Mouse (Mus musculus): ENCODE measurements around the gene Prkcq. TPM values are rescaled to one million over a fixed set of nuclear protein-coding genes. Genes with fewer than 3 reads are reported as not detected.
"Not testable (repeated sequence)": the region's sequence is repeated elsewhere in the genome, so short reads cannot be mapped to it uniquely, and the experiment has no call there.

Prkcq gene
- polyA plus RNA-seq, 1 experiment: not detected

DNA sequence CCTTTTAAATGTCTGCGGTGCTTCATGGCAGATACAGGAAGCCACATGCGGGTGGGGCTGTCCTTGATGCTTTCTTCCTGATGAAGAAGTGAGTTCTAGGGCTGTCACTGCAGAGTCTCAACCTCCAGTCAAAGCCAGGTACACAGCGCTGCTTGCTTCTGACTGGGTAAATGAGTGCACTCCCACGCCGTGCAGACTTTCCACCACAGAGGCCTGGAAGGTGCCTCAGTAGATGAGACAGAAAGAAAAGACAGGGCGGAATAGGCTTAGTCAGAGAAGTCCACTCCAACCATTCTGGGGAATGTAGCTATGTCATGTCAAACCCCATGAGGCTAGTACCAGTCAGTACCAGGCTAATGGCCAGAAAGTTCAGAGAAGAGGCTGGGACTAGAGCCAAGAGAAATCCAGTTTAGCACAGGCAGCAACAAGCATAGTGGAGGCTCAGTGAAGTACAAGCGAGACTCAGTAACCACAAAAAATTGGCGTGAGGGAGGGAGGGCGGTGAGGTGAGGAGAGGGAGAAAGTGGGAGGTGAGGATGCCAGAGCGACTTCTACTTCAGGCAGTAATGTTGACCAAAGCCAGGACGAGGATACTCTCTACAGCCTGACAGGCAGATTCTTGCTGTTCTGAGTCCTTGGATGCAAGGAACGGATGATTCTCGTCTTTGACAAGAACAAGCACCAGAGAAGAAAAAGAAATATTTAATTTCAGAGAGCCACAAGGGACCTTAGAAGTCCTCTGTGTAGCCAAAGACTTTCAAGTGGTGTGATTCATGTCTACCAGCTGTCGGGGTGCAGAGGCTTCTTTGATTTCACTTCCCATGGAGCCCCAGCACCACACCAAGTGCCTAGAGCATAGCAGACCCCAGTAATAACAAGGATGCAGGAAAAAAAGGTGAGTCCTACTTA, 167.3 kb downstream of the Prkcq start:
- no peak for TF ChIP-seq TAL1 (IDR thresholded peaks at IDR 0.05; ENCODE audit: low read length)
- no peak for TF ChIP-seq GATA1 (IDR thresholded peaks at IDR 0.05; ENCODE audit: low read length)
- Histone ChIP-seq H3K4me3 (replicated peaks) (no peak overlapping the region), H3K27me3 (ENCODE audit: control insufficient read depth) (no peaks in the 10 kb centered on the region), H3K9me3 (ENCODE audit: control insufficient read depth, low read length) (no peaks in the 10 kb centered on the region), H3K4me1 (ENCODE audit: control insufficient read depth) (no peaks in the 10 kb centered on the region), H3K36me3 (ENCODE audit: control insufficient read depth) (no peaks in the 10 kb centered on the region)

DNA sequence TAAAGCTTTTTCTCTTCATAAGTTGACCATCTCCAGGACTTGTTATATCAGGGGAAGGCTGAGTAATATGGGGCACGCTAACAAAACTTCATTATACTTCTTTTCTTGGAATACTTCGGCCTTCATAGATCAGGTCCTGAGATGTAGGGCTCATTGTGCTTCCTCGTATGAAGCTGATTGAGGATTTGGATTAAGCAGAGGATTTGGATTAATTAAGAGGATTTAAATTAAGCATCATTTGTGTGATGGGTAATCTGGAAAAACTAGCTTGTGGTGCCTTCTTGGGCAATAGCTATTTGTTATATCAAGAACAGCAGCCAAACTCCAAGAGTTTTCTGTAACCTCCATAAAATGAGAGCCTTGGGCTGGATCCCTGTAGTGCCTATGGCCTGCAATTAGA, 172.8 kb downstream of the Prkcq start:
- Histone ChIP-seq H3K36me3 (ENCODE audit: control insufficient read depth) (no peaks in the 10 kb centered on the region), H3K4me1 (ENCODE audit: control insufficient read depth) (no peaks in the 10 kb centered on the region), H3K27me3 (ENCODE audit: control insufficient read depth) (no peaks in the 10 kb centered on the region), H3K9me3 (ENCODE audit: control insufficient read depth, low read length) (no peaks in the 10 kb centered on the region), H3K4me3 (replicated peaks) (no peak overlapping the region)
- TF ChIP-seq TAL1 (IDR thresholded peaks at IDR 0.05; ENCODE audit: low read length) (no peak), GATA1 (IDR thresholded peaks at IDR 0.05; ENCODE audit: low read length) (no peak)

DNA sequence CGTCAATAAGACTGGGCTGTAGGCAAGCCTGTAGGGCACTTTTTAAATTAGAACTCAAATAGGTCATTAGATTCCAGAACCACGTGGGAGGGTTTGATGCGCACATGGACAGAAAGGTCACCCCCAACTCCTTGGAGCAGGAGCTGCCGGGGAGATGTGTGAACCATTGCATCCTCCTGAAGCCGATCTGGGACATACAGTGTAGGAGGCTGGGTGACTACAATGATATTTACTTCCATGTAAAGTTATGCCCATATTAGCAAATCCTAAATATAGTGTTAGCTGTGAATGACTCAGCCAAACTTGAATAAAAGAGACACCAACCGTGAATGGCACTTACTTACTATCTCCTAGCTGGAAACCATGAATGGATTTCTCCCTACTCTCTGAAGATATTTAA, 174.5 kb downstream of the Prkcq start:
- H3K36me3 ChIP-seq (ENCODE audit: control insufficient read depth); H3K4me1 ChIP-seq (ENCODE audit: control insufficient read depth); H3K9me3 ChIP-seq (ENCODE audit: control insufficient read depth, low read length); H3K27me3 ChIP-seq (ENCODE audit: control insufficient read depth); H3K4me3 ChIP-seq (replicated peaks): not testable (repeated sequence)

DNA sequence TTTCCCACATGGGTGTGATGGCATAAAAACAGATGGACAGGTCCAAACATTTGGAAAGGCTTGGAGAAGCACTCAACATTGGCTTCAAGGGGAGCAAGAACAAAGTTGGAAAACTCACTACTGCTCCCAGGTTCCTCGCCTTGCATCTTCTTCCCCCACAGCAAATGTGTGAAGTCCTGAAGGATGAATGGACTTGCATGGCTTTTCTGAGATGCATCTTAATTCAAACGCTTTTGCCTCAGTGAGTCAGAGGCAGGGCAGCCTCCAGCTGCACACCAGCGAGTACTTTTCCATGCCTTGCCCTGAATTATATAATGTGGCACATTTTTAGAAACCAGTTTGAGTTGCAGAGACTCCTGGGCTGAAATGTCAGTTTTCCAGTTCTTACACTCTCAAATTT, 175.9 kb downstream of the Prkcq start:
- H3K4me1 ChIP-seq (ENCODE audit: control insufficient read depth): no peaks in the 10 kb centered on the region
- H3K4me3 ChIP-seq (replicated peaks): no peak overlapping the region
- no peaks in the 10 kb centered on the region for H3K27me3 ChIP-seq (ENCODE audit: control insufficient read depth)
- no peaks in the 10 kb centered on the region for H3K9me3 ChIP-seq (ENCODE audit: control insufficient read depth, low read length)
- TF ChIP-seq GATA1 (IDR thresholded peaks at IDR 0.05; ENCODE audit: low read length) (no peak), TAL1 (IDR thresholded peaks at IDR 0.05; ENCODE audit: low read length) (no peak)
- H3K36me3 ChIP-seq (ENCODE audit: control insufficient read depth): no peaks in the 10 kb centered on the region

Measured in erythroblast, embryonic 14.5 days (primary cell).